In the genomic region with DNA sequence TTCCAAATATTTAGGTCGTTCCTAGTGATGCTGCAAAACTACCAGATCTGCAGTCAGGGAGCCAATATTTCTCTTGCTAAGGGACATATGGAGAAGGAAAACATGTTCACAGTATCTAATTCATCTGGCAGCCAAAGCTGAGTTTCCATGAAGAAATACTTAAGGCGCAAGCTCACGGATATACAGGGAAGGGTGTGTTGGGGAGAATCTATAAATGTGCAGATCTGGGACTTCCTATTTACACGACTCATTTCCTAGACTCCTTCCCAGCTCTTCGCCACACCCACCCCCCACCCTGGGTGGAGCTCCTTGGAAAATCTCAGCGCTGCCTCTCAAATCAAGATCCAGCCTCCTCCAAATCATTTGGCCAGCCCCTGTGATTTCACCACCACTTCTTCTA, we compare ENCODE assay signal across 31 mouse cellular contexts. TPM values are rescaled to one million over a fixed set of nuclear protein-coding genes. Genes with fewer than 3 reads are reported as not detected.
DNase-seq lines count a peak whose midpoint lies in the region; ATAC-seq and TF ChIP-seq lines count a peak whose summit lies in the region.
"Had no signal": no experiment of that assay in that cellular context is flagged by ENCODE, and none has a peak within 500 bp of the region (broad histone marks: within the 10 kb centered on the region; RNA-seq: fewer than 3 reads in every experiment).

No protein-coding gene starts in this region.

- H3K9me3 ChIP-seq in heart, postnatal 0 days (replicated peaks; ENCODE audit: control insufficient read depth, low read length) = no peaks in the 10 kb centered on the region
- no peaks in the 10 kb centered on the region for H3K9me3 ChIP-seq in liver, embryonic 12.5 days (replicated peaks)
- H3K9me3 ChIP-seq: hindbrain, embryonic 13.5 days; limb, embryonic 13.5 days; midbrain, embryonic 10.5 days had no signal

- no peak overlapping the region for H3K9ac ChIP-seq in heart, postnatal 0 days (replicated peaks; ENCODE audit: low read depth, low read length)
- H3K9ac ChIP-seq in liver, embryonic 12.5 days = no peak overlapping the region
- H3K9ac ChIP-seq: forebrain, postnatal 0 days; hindbrain, embryonic 13.5 days; limb, embryonic 13.5 days; liver, embryonic 14.5 days had no signal

- TF ChIP-seq CTCF in heart, postnatal 0 days (IDR thresholded peaks at IDR 0.05; ENCODE audit: low read depth) = no peak
- TF ChIP-seq CTCF in brain, embryonic 14.5 days (IDR thresholded peaks at IDR 0.05; ENCODE audit: borderline replicate concordance, extremely low read depth, insufficient read depth, insufficient read length) = no peak

- no peak overlapping the region for H3K4me2 ChIP-seq in heart, postnatal 0 days (ENCODE audit: low read depth, low read length)
- no peak overlapping the region for H3K4me2 ChIP-seq in liver, embryonic 12.5 days
- H3K4me2 ChIP-seq: hindbrain, embryonic 13.5 days; limb, embryonic 13.5 days had no signal

- no peaks in the 10 kb centered on the region for H3K4me1 ChIP-seq in heart, postnatal 0 days (ENCODE audit: control insufficient read depth, insufficient read depth)
- no peaks in the 10 kb centered on the region for H3K4me1 ChIP-seq in liver, embryonic 12.5 days
- H3K4me1 ChIP-seq: limb, embryonic 13.5 days; midbrain, embryonic 10.5 days had no signal

- intact Hi-C loops in heart, postnatal 36 days (cut with DNase I) = no loop called here

- no peak for TF ChIP-seq POLR2A in brain, embryonic 14.5 days (IDR thresholded peaks at IDR 0.05; ENCODE audit: borderline replicate concordance, extremely low read depth, insufficient read depth, insufficient read length, poor library complexity, severe bottlenecking)

- 56% methylated on average over 6 of the region's 6 CpGs for WGBS in heart, postnatal 0 days
- 73% methylated on average over 6 of the region's 6 CpGs for WGBS in liver, embryonic 12.5 days (ENCODE audit: insufficient replicate concordance)

- ATAC-seq in heart, postnatal 0 days (ENCODE audit: insufficient read depth, low read depth) = no peak
- no peak for ATAC-seq in liver, embryonic 12.5 days
- ATAC-seq: forebrain, postnatal 0 days had no signal

- 0 out of 2 replicates have a peak overlapping the region, but pooled peaks have one; percentile 25 for H3K27ac ChIP-seq in heart, postnatal 0 days (ENCODE audit: low read depth)
- no peak overlapping the region for H3K27ac ChIP-seq in liver, embryonic 12.5 days
- H3K27ac ChIP-seq: hindbrain, embryonic 13.5 days; limb, embryonic 13.5 days; liver, embryonic 14.5 days; macrophage; midbrain, embryonic 10.5 days had no signal

- H3K36me3 ChIP-seq in heart, postnatal 0 days (replicated peaks; ENCODE audit: control insufficient read depth, insufficient read depth, low read length) = no peaks in the 10 kb centered on the region
- H3K36me3 ChIP-seq in liver, embryonic 12.5 days = no peaks in the 10 kb centered on the region
- H3K36me3 ChIP-seq: hindbrain, embryonic 13.5 days; limb, embryonic 13.5 days; midbrain, embryonic 10.5 days had no signal

- no peak for TF ChIP-seq EP300 in heart, postnatal 0 days (IDR thresholded peaks at IDR 0.05; ENCODE audit: low read depth)

- DNase-seq in adrenal gland, postnatal 10 days = peak; percentile 3
- no peak for DNase-seq in adrenal gland, postnatal 4 days (ENCODE audit: low spot score in 2 of 2)
- DNase-seq in heart, postnatal 0 days (ENCODE audit: low spot score) = peak; percentile 5
- no peak for DNase-seq in heart, postnatal 36 days
- DNase-seq in brain, embryonic 14.5 days (ENCODE audit: low read depth) = peak; percentile 15
- DNase-seq in lung, postnatal 25 days (ENCODE audit: low spot score) = peak; percentile 19
- DNase-seq in spleen, postnatal 10 days (ENCODE audit: low spot score in 2 of 2) = no peak
- DNase-seq: adrenal gland, postnatal 25 days; cerebellum, postnatal 10 days; embryo, embryonic 11 days; forebrain, postnatal 0 days; kidney, adult 8-10 months; right cerebral cortex, postnatal 4 days; thymus, postnatal 36 days had no signal

- H3K27me3 ChIP-seq in heart, postnatal 0 days (ENCODE audit: control insufficient read depth, insufficient read depth, low read length) = no peaks in the 10 kb centered on the region
- no peaks in the 10 kb centered on the region for H3K27me3 ChIP-seq in liver, embryonic 12.5 days (replicated peaks)
- H3K27me3 ChIP-seq: hindbrain, embryonic 13.5 days; limb, embryonic 13.5 days had no signal

- no peak overlapping the region for H3K4me3 ChIP-seq in heart, postnatal 0 days (ENCODE audit: low read depth, low read length)
- no peak overlapping the region for H3K4me3 ChIP-seq in liver, embryonic 12.5 days
- H3K4me3 ChIP-seq: hindbrain, embryonic 13.5 days; limb, embryonic 13.5 days; midbrain, embryonic 10.5 days had no signal

RNA-seq across cellular contexts. Expression of a gene that starts 2.4 kb away (rescaled TPM):
- total RNA-seq in adrenal gland, postnatal 10 days (2021) = 100 to 1,000 TPM; 140 to 145 TPM
- 100 to 1,000 TPM; 145 to 168 TPM for total RNA-seq in adrenal gland, postnatal 4 days (2021)
- 121 and 177 TPM in 2 replicates for total RNA-seq in heart, postnatal 0 days (2014; rRNA removed; ENCODE audit: low replicate concordance)
- 121 and 122 TPM in 2 replicates for polyA plus RNA-seq in heart, postnatal 0 days (2015; fragmentation: Nextera tagmentation; extraction: Ambion mirVana)
- total RNA-seq in heart, postnatal 36 days (2021) = 100 to 1,000 TPM; 138 to 140 TPM
- polyA plus RNA-seq in brain, embryonic 14.5 days (2012; rRNA removed) = 286 and 338 TPM in 2 replicates
- 8.8 and 9.4 TPM in 2 replicates for polyA plus RNA-seq in liver, embryonic 12.5 days (2016; fragmentation: Nextera tagmentation; extraction: Ambion mirVana)

RNA-seq across cellular contexts. Expression of a gene that starts 24.3 kb away (rescaled TPM):
- 10 to 100 TPM; 87.7 to 93.6 TPM for total RNA-seq in adrenal gland, postnatal 10 days (2021)
- 10 to 100 TPM; 93.5 to 96.4 TPM for total RNA-seq in adrenal gland, postnatal 4 days (2021)
- 191 and 261 TPM in 2 replicates for total RNA-seq in heart, postnatal 0 days (2014; rRNA removed; ENCODE audit: low replicate concordance)
- 97.1 and 102 TPM in 2 replicates for polyA plus RNA-seq in heart, postnatal 0 days (2015; fragmentation: Nextera tagmentation; extraction: Ambion mirVana)
- 10 to 100 TPM; 82.1 to 97.6 TPM for total RNA-seq in heart, postnatal 36 days (2021)
- 347 and 365 TPM in 2 replicates for polyA plus RNA-seq in brain, embryonic 14.5 days (2012; rRNA removed)
- polyA plus RNA-seq in liver, embryonic 12.5 days (2016; fragmentation: Nextera tagmentation; extraction: Ambion mirVana) = 8.1 and 9.0 TPM in 2 replicates

RNA-seq across cellular contexts. Expression of a gene that starts 37.1 kb away (rescaled TPM):
- total RNA-seq in adrenal gland, postnatal 10 days (2021) = not detected
- not detected for total RNA-seq in adrenal gland, postnatal 4 days (2021)
- not detected in 2 replicates for total RNA-seq in heart, postnatal 0 days (2014; rRNA removed; ENCODE audit: low replicate concordance)
- polyA plus RNA-seq in heart, postnatal 0 days (2015; fragmentation: Nextera tagmentation; extraction: Ambion mirVana) = not detected in 2 replicates
- not detected for total RNA-seq in heart, postnatal 36 days (2021)
- 0.25 TPM in 1 of 2 replicates, not detected in the other for polyA plus RNA-seq in brain, embryonic 14.5 days (2012; rRNA removed)
- not detected in 2 replicates for polyA plus RNA-seq in liver, embryonic 12.5 days (2016; fragmentation: Nextera tagmentation; extraction: Ambion mirVana)
- total RNA-seq: adrenal gland, postnatal 25 days; ES-E14; gastrocnemius, adult 8-10 months; heart, adult 18-20 months; layer of hippocampus, adult 18-20 months; layer of hippocampus, postnatal 25 days; left cerebral cortex, postnatal 14 days; midbrain, postnatal 0 days; neutrophil, adult 5-6 weeks had no signal
- polyA plus RNA-seq: embryonic facial prominence, embryonic 14.5 days; heart, embryonic 16.5 days; intestine, embryonic 14.5 days; limb, embryonic 13.5 days; liver, embryonic 14.5 days; macrophage; midbrain, embryonic 10.5 days; midbrain, postnatal 0 days had no signal

RNA-seq across cellular contexts. Expression of a gene that starts 38.1 kb away (rescaled TPM):
- total RNA-seq in adrenal gland, postnatal 10 days (2021) = 10 to 100 TPM; 83.5 to 86.7 TPM
- 100 to 1,000 TPM; 100 to 111 TPM for total RNA-seq in adrenal gland, postnatal 4 days (2021)
- total RNA-seq in heart, postnatal 0 days (2014; rRNA removed; ENCODE audit: low replicate concordance) = 17.5 and 44.5 TPM in 2 replicates
- 30.9 and 33.7 TPM in 2 replicates for polyA plus RNA-seq in heart, postnatal 0 days (2015; fragmentation: Nextera tagmentation; extraction: Ambion mirVana)
- 10 to 100 TPM; 19.6 to 22.3 TPM for total RNA-seq in heart, postnatal 36 days (2021)
- polyA plus RNA-seq in brain, embryonic 14.5 days (2012; rRNA removed) = 146 and 171 TPM in 2 replicates
- 2.8 and 4.3 TPM in 2 replicates for polyA plus RNA-seq in liver, embryonic 12.5 days (2016; fragmentation: Nextera tagmentation; extraction: Ambion mirVana)

Comparison
In these comparisons a context has a peak if more than half of its experiments do, and no peak if none do; other contexts are left out.
1. DNase-seq: peak in adrenal gland, postnatal 10 days (single experiment), heart, postnatal 0 days (single experiment), brain, embryonic 14.5 days (single experiment) and lung, postnatal 25 days (single experiment); none in adrenal gland, postnatal 4 days (0 of 2), heart, postnatal 36 days (0 of 2) and spleen, postnatal 10 days (0 of 2).